Mouse (Mus musculus) cerebral cortex, adult 2 months (tissue): Measurements from ENCODE around the gene Rab19.

Source experiments
- WGBS: fragments of 180-500 bp; shearing (Covaris S2); methylation state at CpG from one replicate; pipeline ENCODE4 v1.1.7; 2018; 5-methylcytosine and 5-hydroxymethylcytosine counted together

Rab19 gene

GRCm38 (mm10) chr6:39433174-39433573 is 52.2 kb downstream of the Rab19 start:
- 85% methylated on average over 4 of the region's 4 CpGs for WGBS

GRCm38 (mm10) chr6:39434111-39434885 is 53.3 kb downstream of the Rab19 start:
- 92% methylated on average over 2 of the region's 2 CpGs for WGBS

- WGBS: 69% methylated on average over 2 of the region's 2 CpGs
Observed at GRCm38 (mm10) chr6:39434886-39435492, 54.0 kb downstream of the Rab19 start.

GRCm38 (mm10) chr6:39435875-39436274 is 54.9 kb downstream of the Rab19 start:
- 95% methylated on average over 5 of the region's 5 CpGs for WGBS

- WGBS: 95% methylated on average over 6 of the region's 6 CpGs
Observed at GRCm38 (mm10) chr6:39437519-39437918, 56.5 kb downstream of the Rab19 start.
